Mouse (Mus musculus): ENCODE measurements around the gene Ilk.

DNA sequence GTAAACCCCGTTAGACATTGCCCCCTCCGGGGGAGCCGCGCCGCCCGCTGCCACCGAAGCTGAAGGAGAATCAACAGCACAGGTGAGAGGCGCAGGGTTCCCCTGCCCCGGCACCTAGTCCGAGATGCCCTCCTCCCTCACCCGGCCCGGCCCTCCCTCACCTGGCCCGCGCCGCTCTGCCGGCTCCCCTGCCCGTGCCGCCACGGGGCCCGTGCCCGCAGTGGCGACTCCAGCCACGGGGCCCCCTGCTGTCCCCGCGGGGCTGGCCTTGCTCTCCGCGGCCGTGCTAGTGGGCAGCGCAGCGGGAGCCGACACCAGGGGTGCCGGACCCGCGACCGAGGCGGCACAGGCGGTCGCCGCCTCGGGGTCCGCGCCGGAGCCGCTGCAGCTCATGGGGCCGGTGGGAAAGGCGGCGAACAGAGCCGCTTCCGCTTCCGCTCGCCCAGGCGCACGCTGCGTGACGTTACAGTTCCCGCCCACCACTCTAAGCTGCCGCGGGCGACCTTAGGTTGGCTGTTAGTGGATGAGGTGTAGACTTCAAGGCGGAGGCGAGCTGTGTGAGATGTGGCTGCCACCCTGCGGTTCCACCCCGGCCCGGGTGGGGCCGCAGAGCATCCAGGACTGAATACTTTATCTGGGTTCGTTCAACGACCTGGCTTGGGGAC, 7.7 kb downstream of the Ilk start, which contains the start of gene Taf10:
- TF ChIP-seq JUND (conservative IDR thresholded peaks at IDR 0.05; ENCODE audit: low read depth, low read length), result no peak
- peak; percentile 58 for TF ChIP-seq BHLHE40 (IDR thresholded peaks at IDR 0.05; ENCODE audit: low read depth, low read length)

Data from CH12.LX (cell line).